In genomic region chr11:79908600-79909483, GRCm38 (mm10) we compare ENCODE assay signal across 8 mouse cellular contexts. TPM values are rescaled to one million over a fixed set of nuclear protein-coding genes. Genes with fewer than 3 reads are reported as not detected.
DNase-seq lines count a peak whose midpoint lies in the region; ATAC-seq lines count a peak whose summit lies in the region.
"Had no signal": no experiment of that assay in that cellular context is flagged by ENCODE, and none has a peak within 500 bp of the region (broad histone marks: within the 10 kb centered on the region; RNA-seq: fewer than 3 reads in every experiment).

No protein-coding gene starts in this region.

- H3K27me3 ChIP-seq in midbrain, embryonic 14.5 days (ENCODE audit: control insufficient read depth, insufficient read depth, low read length): no peaks in the 10 kb centered on the region
- no peaks in the 10 kb centered on the region for H3K27me3 ChIP-seq in midbrain, embryonic 10.5 days (ENCODE audit: low read depth, poor library complexity, severe bottlenecking)
- no peaks in the 10 kb centered on the region for H3K27me3 ChIP-seq in forebrain, embryonic 16.5 days (replicated peaks; ENCODE audit: control insufficient read depth, insufficient read depth, low read length)
- no peaks in the 10 kb centered on the region for H3K27me3 ChIP-seq in stomach, embryonic 15.5 days (replicated peaks)

- no peaks in the 10 kb centered on the region for H3K4me1 ChIP-seq in midbrain, embryonic 14.5 days (ENCODE audit: control insufficient read depth, insufficient read depth, low read length)
- H3K4me1 ChIP-seq in midbrain, embryonic 10.5 days: peaks cover 5% of the 10 kb centered on the region; the same call in 1 of the 2 replicates
- peaks cover 8% of the 10 kb centered on the region for H3K4me1 ChIP-seq in forebrain, embryonic 16.5 days (replicated peaks; ENCODE audit: control insufficient read depth, insufficient read depth, low read length)
- peaks cover 5% of the 10 kb centered on the region for H3K4me1 ChIP-seq in stomach, embryonic 15.5 days

- no peaks in the 10 kb centered on the region for H3K9me3 ChIP-seq in midbrain, embryonic 14.5 days (ENCODE audit: control insufficient read depth, low read length)
- H3K9me3 ChIP-seq in midbrain, embryonic 10.5 days (replicated peaks): no peaks in the 10 kb centered on the region
- no peaks in the 10 kb centered on the region for H3K9me3 ChIP-seq in forebrain, embryonic 16.5 days (ENCODE audit: control insufficient read depth, low read length)
- H3K9me3 ChIP-seq in stomach, embryonic 15.5 days: no peaks in the 10 kb centered on the region

- no peak overlapping the region for H3K4me2 ChIP-seq in midbrain, embryonic 14.5 days (ENCODE audit: low read length)
- H3K4me2 ChIP-seq in forebrain, embryonic 16.5 days (ENCODE audit: low read length): no peak overlapping the region
- no peak overlapping the region for H3K4me2 ChIP-seq in stomach, embryonic 15.5 days

- H3K36me3 ChIP-seq in midbrain, embryonic 14.5 days (ENCODE audit: control insufficient read depth, insufficient read depth, low read length): no peaks in the 10 kb centered on the region
- no peaks in the 10 kb centered on the region for H3K36me3 ChIP-seq in midbrain, embryonic 10.5 days
- H3K36me3 ChIP-seq in forebrain, embryonic 16.5 days (ENCODE audit: control insufficient read depth, insufficient read depth): no peaks in the 10 kb centered on the region
- no peaks in the 10 kb centered on the region for H3K36me3 ChIP-seq in stomach, embryonic 15.5 days

- DNase-seq in midbrain, embryonic 14.5 days: peak; percentile 55
- no peak for DNase-seq in midbrain, embryonic 10.5 days (ENCODE audit: low spot score)
- DNase-seq in cerebellum, adult 8-10 months: peak; percentile 90
- DNase-seq in layer of hippocampus, postnatal 25 days (ENCODE audit: extremely low spot score in 1 of 2, low spot score in 1 of 2): peak; percentile 26 to 41
- DNase-seq in adrenal gland, postnatal 36 days: no peak

- WGBS in midbrain, embryonic 14.5 days: 77% methylated on average over 14 of the region's 14 CpGs
- 89% methylated on average over 14 of the region's 14 CpGs for WGBS in midbrain, embryonic 10.5 days
- WGBS in forebrain, embryonic 16.5 days: 52% methylated on average over 14 of the region's 14 CpGs
- 46% methylated on average over 14 of the region's 14 CpGs for WGBS in stomach, embryonic 15.5 days

- no peak for ATAC-seq in midbrain, embryonic 14.5 days (ENCODE audit: low FRiP score, low TSS enrichment)
- ATAC-seq in forebrain, embryonic 16.5 days: peak; percentile 90
- ATAC-seq in stomach, embryonic 15.5 days (ENCODE audit: insufficient read depth, low FRiP score, low read depth): peak; percentile 60; the same call in 1 of the 2 replicates

- no peak overlapping the region for H3K4me3 ChIP-seq in midbrain, embryonic 14.5 days (replicated peaks; ENCODE audit: low read depth, low read length)
- H3K4me3 ChIP-seq in midbrain, embryonic 10.5 days: no peak overlapping the region
- H3K4me3 ChIP-seq in forebrain, embryonic 16.5 days (replicated peaks; ENCODE audit: low read length): no peak overlapping the region
- H3K4me3 ChIP-seq in stomach, embryonic 15.5 days (replicated peaks): no peak overlapping the region

- H3K9ac ChIP-seq in midbrain, embryonic 14.5 days (replicated peaks; ENCODE audit: low read length): no peak overlapping the region
- H3K9ac ChIP-seq in forebrain, embryonic 16.5 days (replicated peaks; ENCODE audit: low read depth, low read length): no peak overlapping the region
- no peak overlapping the region for H3K9ac ChIP-seq in stomach, embryonic 15.5 days
- H3K9ac ChIP-seq: liver, embryonic 14.5 days had no signal

- no peak overlapping the region for H3K27ac ChIP-seq in midbrain, embryonic 14.5 days (replicated peaks; ENCODE audit: low read depth, low read length)
- no peak overlapping the region for H3K27ac ChIP-seq in midbrain, embryonic 10.5 days (replicated peaks)
- no peak overlapping the region for H3K27ac ChIP-seq in forebrain, embryonic 16.5 days (ENCODE audit: low read length)
- no peak overlapping the region for H3K27ac ChIP-seq in stomach, embryonic 15.5 days
- H3K27ac ChIP-seq: liver, embryonic 14.5 days had no signal

RNA-seq across cellular contexts. Expression of gene Utp6, which starts 53.3 kb away (rescaled TPM):
- polyA plus RNA-seq in midbrain, embryonic 14.5 days (2014; fragmentation: Nextera tagmentation; extraction: Ambion mirVana): 32.9 and 51.9 TPM in 2 replicates
- polyA plus RNA-seq in midbrain, embryonic 10.5 days (2016; fragmentation: Nextera tagmentation; extraction: Ambion mirVana): 64.5 and 66.8 TPM in 2 replicates
- polyA plus RNA-seq in forebrain, embryonic 16.5 days (2015; fragmentation: Nextera tagmentation; extraction: Ambion mirVana): 49.8 and 57.3 TPM in 2 replicates
- total RNA-seq in layer of hippocampus, postnatal 25 days (2021): 10 to 100 TPM; 32.3 to 36.1 TPM
- polyA plus RNA-seq in stomach, embryonic 15.5 days (2015; fragmentation: Nextera tagmentation; extraction: Ambion mirVana): 41.9 and 46.3 TPM in 2 replicates
- total RNA-seq in adrenal gland, postnatal 36 days (2021): 10 to 100 TPM; 39.8 to 41.7 TPM

Comparison
In these comparisons a context has a peak if more than half of its experiments do, and no peak if none do; other contexts are left out.
1. DNase-seq: peak in midbrain, embryonic 14.5 days (single experiment), cerebellum, adult 8-10 months (single experiment) and layer of hippocampus, postnatal 25 days (2 of 2); none in midbrain, embryonic 10.5 days (single experiment) and adrenal gland, postnatal 36 days (0 of 2).